Mouse (Mus musculus): Measurements from ENCODE around the gene Sgms1.

The Sgms1 gene

DNA sequence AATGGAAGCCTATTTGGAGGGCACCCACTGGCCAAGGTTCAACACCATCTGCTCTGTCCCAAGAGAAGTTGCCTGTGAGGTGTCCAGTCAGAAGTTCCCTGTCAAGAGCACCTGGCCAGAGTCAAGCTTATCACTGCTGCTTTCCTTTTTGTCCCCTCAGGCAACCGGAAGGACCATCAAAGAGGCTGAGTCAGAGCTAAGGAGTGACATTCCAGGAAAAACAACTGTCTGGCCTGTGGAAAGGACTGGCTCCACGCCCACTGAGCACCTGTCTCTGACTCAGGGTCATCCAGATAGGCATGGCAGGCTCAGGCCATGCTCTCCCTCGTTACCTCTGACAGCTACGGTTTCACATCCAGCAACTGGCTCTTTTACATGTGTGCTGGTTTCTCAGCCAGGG lies 147.4 kb downstream of the Sgms1 start:
- 73% methylated on average over 4 of the region's 4 CpGs for WGBS

DNA sequence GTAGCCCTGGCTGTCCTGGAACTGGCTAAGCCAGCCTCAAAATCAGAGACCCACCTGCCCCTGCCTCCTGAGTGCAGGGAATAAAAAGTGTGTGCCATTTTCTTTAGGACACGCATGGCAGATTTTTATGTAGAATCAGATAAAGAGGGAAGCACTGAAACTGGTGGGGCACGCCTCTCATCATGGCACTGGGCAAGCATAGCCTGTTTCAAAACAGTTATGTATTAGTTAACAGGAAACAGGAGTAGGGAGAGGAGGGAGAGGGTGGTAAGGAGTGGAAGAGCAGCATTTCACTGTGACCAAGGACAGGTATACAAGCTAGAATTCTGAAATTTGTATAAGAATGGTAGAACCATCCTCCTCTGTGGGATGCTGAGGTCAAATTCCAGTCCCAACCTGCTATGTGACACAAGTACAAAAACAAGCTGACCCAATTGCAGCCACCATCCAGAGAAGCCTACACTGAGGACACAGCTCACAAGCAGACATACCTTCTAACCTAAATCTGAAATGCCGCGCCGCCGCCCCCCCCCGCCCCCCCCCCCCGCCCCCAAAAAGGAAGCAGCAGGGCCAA lies 149.0 kb downstream of the Sgms1 start:
- WGBS, result 74% methylated on average over 8 of the region's 8 CpGs

DNA sequence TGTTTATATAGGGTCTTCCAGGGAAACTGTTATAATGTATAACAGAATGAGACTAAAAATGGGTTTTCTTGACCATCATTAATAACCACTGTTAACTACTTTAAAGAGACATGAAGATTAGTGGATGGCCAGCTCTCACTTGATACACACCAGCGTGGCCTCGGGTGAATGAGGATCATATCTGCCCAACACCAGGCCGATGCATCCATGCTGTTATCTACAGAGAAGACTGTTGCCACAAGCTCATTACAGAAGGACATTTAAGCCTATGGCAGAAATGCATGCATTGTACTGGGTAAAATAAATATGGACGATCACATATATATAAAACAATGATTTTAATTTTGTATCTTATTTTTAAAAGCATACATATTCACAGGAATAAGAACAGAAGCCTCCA lies 149.6 kb downstream of the Sgms1 start:
- 89% methylated on average over 4 of the region's 4 CpGs for WGBS

DNA sequence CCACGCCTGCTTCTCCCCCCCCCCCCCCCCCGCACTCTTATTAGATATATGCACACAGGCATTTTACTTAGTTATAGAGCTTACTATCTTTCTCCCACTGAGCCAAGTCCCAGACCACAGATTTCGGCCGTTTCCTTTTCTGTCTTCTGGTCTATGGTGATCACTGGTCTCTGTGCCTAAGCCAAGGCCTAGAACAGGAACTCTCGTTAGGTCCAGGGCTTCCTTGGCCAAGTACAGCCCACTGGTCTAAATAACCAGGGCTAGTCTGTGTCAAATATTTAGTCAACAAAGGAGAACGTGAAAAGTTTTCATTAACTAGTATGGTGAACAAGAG lies 150.1 kb downstream of the Sgms1 start:
- 82% methylated on average over 6 of the region's 6 CpGs for WGBS

DNA sequence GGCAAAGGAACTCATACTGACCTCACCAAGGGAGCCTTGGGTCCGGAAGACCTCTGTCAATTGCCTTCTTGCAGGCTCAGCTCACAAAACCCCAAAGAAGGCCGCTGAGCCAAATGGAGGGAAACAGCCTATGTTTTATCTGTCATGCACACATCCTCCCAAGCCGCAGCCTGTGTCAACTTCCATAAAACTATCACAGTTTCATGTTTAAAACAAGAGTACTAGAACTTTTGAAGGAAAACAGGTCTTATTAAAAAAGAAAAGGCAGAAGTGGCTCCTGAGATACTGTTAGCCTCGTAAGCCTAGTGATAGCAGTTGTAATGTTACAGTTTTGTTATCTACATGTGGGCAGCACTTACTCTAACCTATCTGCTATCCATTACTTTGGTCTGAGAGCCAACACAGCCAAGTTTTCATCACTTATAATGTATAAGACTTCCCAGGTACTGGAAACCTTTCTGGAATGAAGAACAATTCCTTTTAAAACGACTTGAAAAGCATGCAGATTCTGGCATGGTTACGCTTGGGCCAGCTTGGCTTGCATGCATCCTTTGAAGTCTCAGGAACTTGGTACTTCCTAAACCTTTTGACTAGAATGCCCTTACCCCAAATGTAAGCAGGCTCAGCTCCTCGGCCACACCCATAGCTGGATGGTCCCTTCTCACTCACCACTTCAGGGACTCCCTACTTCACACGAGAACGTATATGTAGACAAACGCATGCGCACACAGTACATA lies 150.6 kb downstream of the Sgms1 start:
- WGBS, result 81% methylated on average over 11 of the region's 11 CpGs

DNA sequence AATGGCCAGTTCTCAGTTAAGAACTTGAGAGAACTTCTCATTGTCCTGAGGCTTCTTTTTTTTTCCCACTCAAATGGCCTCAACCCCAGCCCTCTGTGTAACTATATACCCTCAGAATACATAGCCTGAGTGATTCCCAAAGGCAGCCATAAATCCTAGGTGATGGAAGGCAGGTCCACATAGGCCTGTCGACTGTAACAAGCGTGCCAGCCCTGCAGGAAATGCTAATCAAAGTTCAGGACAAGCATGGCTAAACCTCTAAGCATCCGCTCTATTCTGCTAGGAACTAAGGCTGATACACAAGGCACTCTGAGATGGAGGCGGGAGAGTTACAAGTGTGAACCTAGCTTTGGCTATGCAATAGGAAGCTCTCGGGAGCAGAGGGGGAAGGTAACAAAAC lies 151.8 kb downstream of the Sgms1 start:
- 87% methylated on average over 5 of the region's 5 CpGs for WGBS

DNA sequence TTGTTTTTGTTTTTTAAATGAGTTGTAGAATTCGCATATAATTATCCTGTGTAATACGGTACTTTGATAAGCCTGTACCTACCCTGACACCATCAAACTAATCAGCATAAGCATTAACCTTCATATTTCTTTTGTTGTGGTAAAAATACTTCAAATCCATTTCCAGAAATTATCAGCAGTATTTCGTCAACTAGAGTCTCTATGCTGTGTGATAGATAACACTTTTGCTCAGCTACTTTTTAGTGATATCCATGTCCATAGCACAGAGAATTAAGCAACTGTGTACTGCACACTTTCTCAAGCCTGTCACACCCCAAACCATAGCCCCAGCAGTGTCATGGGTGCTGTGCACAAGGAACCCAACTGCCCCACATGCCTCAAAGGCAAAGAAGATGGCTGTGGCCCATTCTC lies 152.3 kb downstream of the Sgms1 start:
- WGBS, result 91% methylated on average over 3 of the region's 3 CpGs

DNA sequence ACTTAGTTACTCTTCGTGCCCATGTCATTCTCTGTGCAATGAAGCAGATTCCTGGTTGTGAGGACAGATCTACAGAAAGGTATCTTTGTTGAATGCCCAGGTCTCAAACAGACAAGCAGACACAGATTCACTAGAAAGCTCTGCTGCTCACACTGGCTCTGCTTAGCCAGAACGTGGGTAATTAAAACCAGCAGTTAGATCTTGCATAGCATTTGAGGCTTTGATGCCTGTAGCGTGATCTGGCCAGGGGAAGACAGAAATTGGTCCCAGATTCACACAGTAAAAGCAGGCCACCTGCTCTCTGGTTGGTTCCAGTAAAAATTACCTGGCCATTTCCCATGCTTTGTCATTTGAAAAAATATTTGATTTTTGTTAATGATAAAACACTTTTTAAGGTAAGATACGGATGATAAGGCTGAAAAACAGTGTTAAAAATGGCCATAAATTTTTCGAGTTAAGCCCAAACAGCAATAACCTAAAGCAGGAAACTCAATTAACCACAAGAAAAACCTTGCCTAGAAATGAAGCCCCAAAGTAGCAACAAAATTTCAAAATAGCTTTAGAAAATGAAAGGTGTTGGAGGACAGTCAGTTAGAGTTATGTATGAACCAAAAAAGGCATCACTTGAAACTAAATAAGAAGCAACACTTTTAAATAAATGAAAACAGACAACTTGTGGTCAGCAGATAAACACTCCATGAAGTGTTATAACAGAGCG lies 154.6 kb downstream of the Sgms1 start:
- 74% methylated on average over 6 of the region's 6 CpGs for WGBS

DNA sequence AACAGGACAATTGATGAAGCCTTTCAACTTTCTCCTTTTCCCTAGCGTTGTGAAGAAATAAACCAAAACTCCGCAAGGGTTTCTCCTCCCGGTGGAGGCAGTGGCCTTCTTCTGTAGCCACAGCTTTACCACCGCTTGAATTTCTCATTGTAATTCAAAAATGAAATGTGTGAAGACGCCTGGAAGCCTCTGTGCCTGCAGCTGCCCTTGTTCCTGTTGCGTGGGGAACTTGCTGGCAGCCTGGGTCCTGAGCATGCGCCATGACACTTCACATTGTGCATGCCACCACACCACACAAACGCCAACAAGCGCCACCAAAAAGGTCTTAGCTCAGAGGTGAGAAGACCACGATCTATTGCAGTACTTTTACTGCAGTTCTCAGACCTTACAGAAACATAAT lies 158.2 kb downstream of the Sgms1 start:
- 50% methylated on average over 10 of the region's 10 CpGs for WGBS

DNA sequence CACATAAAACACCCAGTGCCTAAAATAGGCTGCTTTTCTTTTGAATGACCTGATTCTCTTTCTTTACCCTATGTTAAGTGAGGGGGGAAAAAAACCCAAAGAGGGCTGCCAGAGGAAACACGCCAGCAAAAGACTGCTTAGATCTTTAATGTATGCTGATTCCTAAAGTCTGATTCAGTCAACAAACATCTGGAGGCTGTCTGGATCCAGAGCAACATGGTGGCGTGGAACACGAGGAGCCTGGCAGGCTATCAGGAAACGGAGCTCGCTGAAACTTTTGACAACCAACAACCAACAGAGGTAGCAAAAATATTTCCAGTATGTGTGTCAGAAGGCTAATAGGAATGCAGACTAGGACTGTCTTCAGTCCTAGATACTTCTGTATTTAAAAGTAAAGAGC lies 158.7 kb downstream of the Sgms1 start:
- 34% methylated on average over 5 of the region's 5 CpGs for WGBS

DNA sequence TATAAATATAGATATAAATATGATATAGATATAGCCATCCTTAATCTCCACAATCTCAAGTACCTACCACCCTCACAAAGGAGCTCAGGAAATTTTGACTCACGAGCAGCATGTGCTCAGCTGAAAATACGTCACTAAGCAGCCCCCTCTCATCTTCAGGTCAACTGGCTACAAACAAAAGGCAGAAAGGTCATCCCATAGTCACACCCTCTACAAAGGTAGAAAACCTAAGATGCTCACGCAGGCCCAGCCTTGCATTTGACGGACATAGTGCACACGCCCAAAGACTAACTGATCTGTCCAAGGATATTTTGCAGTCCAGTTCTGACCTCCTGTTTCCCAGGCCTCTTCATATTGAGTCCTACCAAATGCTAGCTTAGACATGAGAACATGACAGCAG lies 159.2 kb downstream of the Sgms1 start:
- 90% methylated on average over 5 of the region's 5 CpGs for WGBS

DNA sequence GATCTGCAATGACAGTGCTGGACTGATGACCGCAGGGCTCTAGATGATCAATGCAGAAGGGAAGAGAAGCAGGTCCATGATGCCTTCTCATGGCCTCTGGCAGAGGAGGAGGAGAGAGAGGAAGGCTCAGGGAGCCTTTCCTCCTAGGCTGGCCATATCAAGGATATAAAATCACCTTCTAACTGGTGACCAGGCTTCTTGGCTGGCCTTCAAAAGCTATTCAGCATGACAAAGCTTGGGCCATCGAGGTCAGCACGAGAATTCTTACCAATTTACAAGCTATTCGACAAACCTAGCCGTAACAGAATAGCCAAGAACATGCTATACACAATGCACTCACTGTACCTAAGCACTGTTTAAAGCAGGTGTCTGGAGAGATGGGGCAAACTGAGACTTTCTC lies 159.7 kb downstream of the Sgms1 start:
- WGBS, result 91% methylated on average over 5 of the region's 5 CpGs

DNA sequence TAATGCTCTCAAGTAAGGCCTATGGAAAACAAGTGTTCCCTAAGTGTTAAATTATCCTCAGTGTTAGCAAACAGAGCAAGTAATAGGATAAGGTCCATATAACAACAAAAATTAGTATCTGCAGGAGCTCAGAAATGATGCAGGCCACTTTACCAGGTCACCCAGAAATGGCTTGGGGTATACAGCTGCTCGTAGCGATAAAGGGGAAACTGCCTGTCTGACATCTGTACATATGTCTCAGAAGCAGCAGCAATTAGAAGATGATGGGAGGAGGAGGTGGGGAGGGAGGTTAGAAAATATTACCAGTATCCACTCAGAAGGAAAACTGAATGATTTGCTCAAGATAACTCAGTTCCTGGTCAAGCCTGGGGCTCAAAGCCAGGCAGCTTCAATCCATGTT lies 162.3 kb downstream of the Sgms1 start:
- WGBS, result 92% methylated on average over 2 of the region's 2 CpGs

DNA sequence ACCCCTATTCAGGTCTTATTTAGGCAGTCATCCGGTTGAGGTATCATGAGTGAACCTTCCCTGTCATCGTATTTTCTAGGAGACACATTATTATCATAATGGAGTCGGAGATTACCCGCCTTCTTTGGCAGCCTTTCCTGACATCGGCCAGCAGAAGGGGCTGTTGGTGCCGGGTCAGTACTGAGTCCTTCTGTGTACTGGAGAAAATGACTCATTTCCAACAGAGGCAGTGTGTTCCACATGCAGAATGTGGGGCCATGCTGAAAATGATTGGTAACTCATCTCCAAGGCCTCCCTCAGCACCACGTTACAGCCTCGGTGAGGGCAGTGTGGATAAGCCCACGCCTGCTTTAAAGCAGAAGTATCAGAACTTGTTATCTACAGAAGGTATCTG lies 164.4 kb downstream of the Sgms1 start:
- WGBS, result 52% methylated on average over 9 of the region's 9 CpGs

DNA sequence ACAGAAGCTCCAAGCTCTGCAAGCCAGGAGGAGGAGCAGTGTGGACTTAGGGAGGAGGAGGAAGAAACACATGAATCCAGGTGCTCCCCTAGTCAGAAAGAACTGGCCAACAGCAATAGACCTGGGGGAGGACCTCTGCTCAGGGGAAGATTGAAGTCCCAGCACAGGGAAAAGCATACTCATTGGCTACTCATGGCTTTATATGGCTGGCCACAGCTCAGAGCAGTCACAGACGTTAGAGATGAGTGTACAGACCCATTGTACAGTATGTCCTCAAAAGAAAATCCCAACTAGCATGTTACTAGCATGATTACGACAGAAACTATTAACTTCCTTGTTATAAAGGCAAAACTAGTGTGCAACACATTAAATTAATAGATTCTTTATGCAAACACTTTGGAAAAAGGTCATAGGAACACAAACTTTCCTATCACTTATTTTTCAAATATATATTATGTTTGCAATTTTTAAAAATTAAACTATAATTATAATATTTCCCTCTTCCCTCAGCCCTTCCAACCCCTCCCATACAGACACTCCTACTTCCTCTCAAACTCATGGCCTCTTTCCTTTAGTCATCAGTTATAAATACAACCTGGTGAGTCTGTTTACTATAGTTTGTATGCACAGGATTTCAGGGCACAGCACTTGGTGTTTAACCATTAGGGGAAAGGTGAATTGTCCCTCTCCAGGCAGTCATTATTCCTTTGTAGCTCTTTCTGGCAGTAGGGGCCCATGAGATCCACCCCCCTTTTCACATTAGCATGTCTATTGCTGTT lies 165.0 kb downstream of the Sgms1 start:
- WGBS, result 82% methylated on average over 2 of the region's 2 CpGs

DNA sequence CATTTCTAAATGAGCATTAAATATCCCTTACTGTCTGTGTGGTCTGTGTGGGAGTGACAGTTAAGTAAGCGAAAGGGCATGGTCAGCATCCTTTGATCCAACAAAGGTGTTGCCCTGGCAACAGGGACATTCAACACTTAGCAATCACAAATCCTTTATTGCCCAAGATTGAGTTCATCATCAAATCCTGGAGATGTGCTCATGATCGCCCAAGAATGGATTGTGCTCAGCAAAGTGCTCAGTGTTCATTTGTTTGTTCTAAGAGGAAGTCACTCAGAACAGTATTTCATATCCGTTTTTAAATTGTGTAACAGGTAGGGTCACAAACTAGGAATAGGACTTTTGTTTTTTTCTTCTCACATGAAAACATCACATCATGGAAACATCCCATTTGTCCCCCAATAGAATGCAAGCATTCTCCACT lies 165.8 kb downstream of the Sgms1 start:
- WGBS, result 82% methylated on average over 3 of the region's 3 CpGs

DNA sequence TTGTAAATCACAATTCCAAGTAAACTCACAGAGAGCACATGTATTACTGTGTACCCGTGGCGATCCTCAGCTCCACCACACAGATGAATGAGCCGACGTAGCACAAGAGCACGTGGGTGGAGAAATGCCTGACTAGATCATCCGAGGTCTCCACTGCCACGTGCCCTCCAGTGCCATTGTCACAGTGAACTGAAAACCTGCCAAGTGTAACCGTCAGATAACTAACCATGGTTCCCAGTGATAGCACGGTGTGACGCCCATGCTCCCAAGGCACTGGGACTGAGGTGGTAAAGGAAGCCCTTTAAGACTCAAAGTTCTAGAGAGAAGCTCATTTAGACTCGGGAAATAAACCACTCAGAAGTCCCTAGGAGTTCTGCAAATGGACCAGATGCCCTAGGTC lies 167.4 kb downstream of the Sgms1 start:
- WGBS, result 80% methylated on average over 11 of the region's 11 CpGs

DNA sequence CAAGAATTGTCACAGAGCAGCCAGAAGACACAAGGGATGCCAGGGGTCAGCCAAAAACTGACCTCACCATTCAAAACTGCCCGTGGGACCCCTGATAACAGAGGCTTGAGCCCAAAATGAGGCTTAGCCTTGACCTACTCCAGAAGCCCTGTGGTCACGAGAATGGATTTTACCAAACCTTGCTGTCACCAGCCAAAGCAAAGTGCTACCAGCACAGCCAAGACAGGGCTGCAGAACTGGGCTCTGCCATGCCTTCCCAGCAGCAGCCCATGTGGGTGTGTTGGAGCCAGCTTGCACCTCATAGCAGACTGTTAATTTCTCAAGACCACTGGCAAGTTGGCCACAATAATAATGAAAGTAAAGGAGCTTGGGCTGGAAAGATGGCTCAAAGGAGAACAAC lies 168.5 kb downstream of the Sgms1 start:
- 65% methylated on average over 2 of the region's 2 CpGs for WGBS

DNA sequence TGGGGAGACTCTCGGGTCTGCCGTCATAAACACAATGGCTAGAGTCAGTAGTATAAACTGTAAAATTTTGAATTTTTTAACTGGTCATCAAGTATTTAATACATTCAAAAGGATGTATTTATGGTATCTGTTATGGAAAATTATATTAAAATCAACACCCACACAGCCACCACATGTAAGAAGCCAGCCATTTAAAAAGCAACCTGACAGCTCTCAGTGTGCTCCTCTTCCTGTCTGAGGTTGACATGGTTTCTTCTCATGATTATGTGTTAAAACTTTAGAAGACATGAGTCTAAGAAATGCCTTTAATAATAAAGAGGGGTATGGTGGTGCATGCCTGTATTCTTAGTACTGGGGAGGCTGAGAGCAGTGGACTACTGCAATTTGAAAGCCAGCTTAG lies 172.8 kb downstream of the Sgms1 start:
- WGBS, result 97% methylated on average over 2 of the region's 2 CpGs

DNA sequence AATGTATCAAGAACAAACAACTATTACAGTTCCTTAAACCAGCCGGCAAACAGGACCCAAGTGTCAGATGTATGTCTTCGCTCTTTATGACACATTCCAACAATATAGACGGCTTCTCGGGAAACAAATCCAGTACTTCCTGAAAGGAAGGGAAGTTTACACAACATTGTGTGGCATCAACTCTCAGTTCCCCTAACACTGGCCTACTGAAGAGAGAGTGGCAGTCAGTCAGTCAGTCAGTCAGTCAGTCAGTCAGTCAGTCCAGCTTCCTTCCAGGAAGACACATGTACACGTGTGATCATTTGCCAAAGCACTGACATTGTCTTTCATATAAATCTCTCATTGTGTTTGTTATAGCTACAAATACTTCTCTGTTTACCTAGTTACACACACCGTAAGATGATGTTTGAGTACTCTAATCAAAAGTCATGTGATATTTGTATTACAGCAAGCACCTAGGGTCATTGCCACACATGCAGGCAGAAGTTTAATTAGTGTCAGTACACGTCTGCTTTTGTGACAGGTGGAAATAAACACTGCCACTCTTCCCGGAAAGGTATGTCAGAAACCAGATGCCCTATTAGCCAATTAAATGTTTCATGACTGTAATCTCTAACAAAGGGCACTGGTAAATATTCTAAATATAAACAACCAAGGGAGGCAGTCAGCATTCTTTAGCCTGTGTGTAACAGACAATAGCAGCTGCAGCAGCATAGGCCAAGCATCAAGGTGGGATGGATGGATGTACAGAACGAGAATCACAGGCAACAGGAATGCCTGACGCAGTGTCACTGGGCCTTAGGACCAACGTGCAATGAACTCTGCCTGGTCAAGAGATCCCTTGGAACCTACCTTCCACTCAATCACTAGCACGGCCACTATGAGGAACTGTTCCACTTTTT lies 174.4 kb downstream of the Sgms1 start:
- 82% methylated on average over 12 of the region's 12 CpGs for WGBS

DNA sequence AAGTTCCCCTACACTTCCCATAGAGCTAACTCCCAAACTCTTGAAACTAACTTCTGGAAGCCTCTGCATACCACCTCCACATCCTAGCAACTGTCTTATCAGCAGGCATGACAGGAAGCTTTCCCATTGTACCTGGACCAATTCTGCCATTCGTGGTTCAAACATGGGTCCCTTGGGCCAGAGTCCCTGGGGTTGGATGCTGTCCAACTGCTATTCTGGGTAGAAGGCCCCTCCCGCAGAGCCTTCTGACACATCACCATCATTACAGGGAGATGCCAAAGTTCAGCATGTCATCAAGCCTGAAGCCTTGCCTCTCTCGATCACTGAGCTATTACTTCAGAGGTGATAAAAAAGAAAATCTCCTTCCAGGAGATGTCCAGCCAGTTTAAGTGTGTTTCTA lies 175.9 kb downstream of the Sgms1 start:
- WGBS, result 77% methylated on average over 3 of the region's 3 CpGs

Measured in cerebral cortex, adult 2 months (tissue).